Mouse (Mus musculus): Measurements from ENCODE around the gene Sirpa. TPM values are rescaled to one million over a fixed set of nuclear protein-coding genes. Genes with fewer than 3 reads are reported as not detected.

Sirpa gene
- total and polyA plus RNA-seq, 3 experiments = not detected

DNA sequence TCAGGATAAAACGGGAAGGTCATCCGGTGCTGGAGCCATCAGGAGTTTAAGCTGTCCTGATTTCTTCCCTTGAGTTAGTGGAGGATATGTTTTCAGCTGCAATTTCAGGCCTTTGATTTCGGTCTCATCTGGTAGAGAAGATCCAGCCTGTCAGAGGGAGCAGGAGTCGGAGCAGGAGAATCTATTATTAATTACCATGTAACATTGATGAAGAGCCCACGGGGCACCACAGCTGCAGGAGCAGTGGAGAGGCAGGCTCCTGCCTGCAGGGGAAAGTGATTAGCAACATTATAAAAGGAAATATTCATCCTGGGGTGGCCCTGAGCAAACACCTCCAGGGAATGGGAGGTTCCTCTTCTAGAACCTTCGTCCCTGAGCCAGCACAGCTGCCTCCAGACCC, 36.6 kb upstream of the Sirpa start:
- no peak overlapping the region for H3K9ac ChIP-seq (ENCODE audit: control insufficient read depth, low read depth, low read length, poor library complexity, severe bottlenecking)
- no peaks in the 10 kb centered on the region for H3K79me2 ChIP-seq (ENCODE audit: control insufficient read depth, insufficient read depth, low read length, poor library complexity)
- H3K4me1 ChIP-seq (ENCODE audit: control insufficient read depth in 1 of 2, insufficient read depth in 2 of 2, low read length in 2 of 2) = no peaks in the 10 kb centered on the region
- H3K9me3 ChIP-seq (replicated peaks; ENCODE audit: insufficient read depth, low read length) = no peaks in the 10 kb centered on the region
- no peak for DNase-seq (ENCODE audit: low read depth, low spot score)
- TF ChIP-seq ZKSCAN1 (IDR thresholded peaks at IDR 0.05; ENCODE audit: low read depth, low read length) (no peak), HCFC1 (IDR thresholded peaks at IDR 0.05; ENCODE audit: low read depth, low read length) (no peak)
- no peak overlapping the region for H3K4me3 ChIP-seq (ENCODE audit: control insufficient read depth in 1 of 2, insufficient read depth in 1 of 2, low read depth in 2 of 2, low read length in 2 of 2)
- peaks cover 0 to 5% of the 10 kb centered on the region in 2 experiments; a peak in 1 of 4 replicates for H3K27me3 ChIP-seq (ENCODE audit: control insufficient read depth in 1 of 2, insufficient read depth in 2 of 2, low read length in 2 of 2)
- no peaks in the 10 kb centered on the region for H3K36me3 ChIP-seq (ENCODE audit: control insufficient read depth in 1 of 2, insufficient read depth in 2 of 2, low read length in 2 of 2)
- no peak overlapping the region for H3K27ac ChIP-seq (ENCODE audit: control insufficient read depth, low read depth, low read length)

DNA sequence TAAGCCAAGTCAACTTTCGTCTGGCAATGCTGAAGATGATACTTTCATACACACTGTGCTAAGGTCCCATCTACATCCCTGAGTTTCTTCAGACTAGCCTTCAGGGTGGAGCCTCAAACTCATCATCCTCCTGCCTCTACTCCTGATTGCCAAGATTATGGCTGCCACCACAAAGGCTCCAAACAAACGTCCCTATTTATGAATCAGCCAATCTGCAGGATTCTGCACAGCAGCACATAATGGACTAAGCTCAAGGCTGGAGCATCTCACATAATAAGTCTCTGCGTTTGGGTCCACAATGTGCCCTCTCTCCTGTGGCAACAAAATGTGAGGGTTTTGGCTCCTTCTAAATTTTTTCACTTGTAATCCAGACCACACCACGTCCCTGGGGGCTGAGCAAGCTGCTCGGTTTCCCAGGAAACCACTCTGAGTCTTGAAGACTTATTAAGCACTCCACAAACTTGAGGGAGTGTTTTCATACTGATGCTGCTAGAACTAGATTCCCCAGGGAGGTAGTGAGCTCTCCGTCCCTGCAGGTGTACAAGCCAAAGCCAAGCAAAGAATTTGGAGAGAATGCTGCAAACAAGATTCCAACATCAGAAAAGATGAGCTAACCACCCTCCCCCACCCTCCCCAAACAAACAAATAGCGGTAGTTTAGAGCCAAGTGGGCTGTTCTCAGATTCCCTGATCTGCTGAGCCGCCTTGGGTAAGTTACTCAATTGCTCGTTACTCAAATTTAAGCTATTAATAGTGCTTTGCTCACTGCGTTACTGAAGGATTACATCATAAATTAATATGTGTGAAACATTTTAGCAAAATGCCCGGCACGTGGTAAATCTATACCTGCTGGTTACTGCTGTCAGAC, 34.4 kb upstream of the Sirpa start:
- Histone ChIP-seq H3K4me1 (ENCODE audit: control insufficient read depth in 1 of 2, insufficient read depth in 2 of 2, low read length in 2 of 2) (no peaks in the 10 kb centered on the region), H3K9me3 (replicated peaks; ENCODE audit: insufficient read depth, low read length) (no peaks in the 10 kb centered on the region), H3K79me2 (ENCODE audit: control insufficient read depth, insufficient read depth, low read length, poor library complexity) (no peaks in the 10 kb centered on the region), H3K27ac (ENCODE audit: control insufficient read depth, low read depth, low read length) (no peak overlapping the region), H3K9ac (ENCODE audit: control insufficient read depth, low read depth, low read length, poor library complexity, severe bottlenecking) (no peak overlapping the region), H3K27me3 (ENCODE audit: control insufficient read depth in 1 of 2, insufficient read depth in 2 of 2, low read length in 2 of 2) (peaks cover 0 to 5% of the 10 kb centered on the region in 2 experiments; a peak in 1 of 4 replicates), H3K4me3 (ENCODE audit: control insufficient read depth in 1 of 2, insufficient read depth in 1 of 2, low read depth in 2 of 2, low read length in 2 of 2) (no peak overlapping the region), H3K36me3 (ENCODE audit: control insufficient read depth in 1 of 2, insufficient read depth in 2 of 2, low read length in 2 of 2) (no peaks in the 10 kb centered on the region)
- no peak for TF ChIP-seq SIN3A (IDR thresholded peaks at IDR 0.05; ENCODE audit: low read length)
- TF ChIP-seq USF1 (IDR thresholded peaks at IDR 0.05; ENCODE audit: low read depth, low read length) = no peak
- TF ChIP-seq USF2 (IDR thresholded peaks at IDR 0.05; ENCODE audit: borderline replicate concordance in 1 of 2, insufficient read depth in 1 of 2, low read depth in 1 of 2, low read length in 2 of 2) = no peak
- no peak for TF ChIP-seq ZKSCAN1 (IDR thresholded peaks at IDR 0.05; ENCODE audit: low read depth, low read length)
- no peak for TF ChIP-seq SMC3 (IDR thresholded peaks at IDR 0.05; ENCODE audit: low read depth, low read length)
- TF ChIP-seq MAZ (IDR thresholded peaks at IDR 0.05; ENCODE audit: low read depth, low read length) = no peak
- TF ChIP-seq MYC (IDR thresholded peaks at IDR 0.05; ENCODE audit: low read depth, low read length) = no peak
- no peak for TF ChIP-seq MXI1 (IDR thresholded peaks at IDR 0.05; ENCODE audit: low read depth, low read length)
- TF ChIP-seq POLR2AphosphoS2 (IDR thresholded peaks at IDR 0.05; ENCODE audit: low read length) = no peak
- no peak for TF ChIP-seq CHD1 (IDR thresholded peaks at IDR 0.05; ENCODE audit: low read depth, low read length)
- TF ChIP-seq ETS1 (IDR thresholded peaks at IDR 0.05; ENCODE audit: low read depth, low read length) = no peak
- TF ChIP-seq CTCF (IDR thresholded peaks at IDR 0.05 in 2 of 3, conservative IDR thresholded peaks at IDR 0.05 in 1 of 3; ENCODE audit: control insufficient read depth in 1 of 3, insufficient read depth in 1 of 3, low read depth in 2 of 3, low read length in 3 of 3, poor library complexity in 1 of 3, severe bottlenecking in 1 of 3) = no peak
- no peak for TF ChIP-seq POLR2AphosphoS5 (IDR thresholded peaks at IDR 0.05; ENCODE audit: borderline replicate concordance, low read depth, low read length)
- no peak for TF ChIP-seq GATA1 (IDR thresholded peaks at IDR 0.05; ENCODE audit: low read depth, low read length)
- no peak for TF ChIP-seq EP300 (IDR thresholded peaks at IDR 0.05; ENCODE audit: low read depth in 1 of 2, low read length in 2 of 2)
- DNase-seq (ENCODE audit: low read depth, low spot score) = no peak
